Mouse (Mus musculus): ENCODE measurements around the gene Kcnq1.

DNA sequence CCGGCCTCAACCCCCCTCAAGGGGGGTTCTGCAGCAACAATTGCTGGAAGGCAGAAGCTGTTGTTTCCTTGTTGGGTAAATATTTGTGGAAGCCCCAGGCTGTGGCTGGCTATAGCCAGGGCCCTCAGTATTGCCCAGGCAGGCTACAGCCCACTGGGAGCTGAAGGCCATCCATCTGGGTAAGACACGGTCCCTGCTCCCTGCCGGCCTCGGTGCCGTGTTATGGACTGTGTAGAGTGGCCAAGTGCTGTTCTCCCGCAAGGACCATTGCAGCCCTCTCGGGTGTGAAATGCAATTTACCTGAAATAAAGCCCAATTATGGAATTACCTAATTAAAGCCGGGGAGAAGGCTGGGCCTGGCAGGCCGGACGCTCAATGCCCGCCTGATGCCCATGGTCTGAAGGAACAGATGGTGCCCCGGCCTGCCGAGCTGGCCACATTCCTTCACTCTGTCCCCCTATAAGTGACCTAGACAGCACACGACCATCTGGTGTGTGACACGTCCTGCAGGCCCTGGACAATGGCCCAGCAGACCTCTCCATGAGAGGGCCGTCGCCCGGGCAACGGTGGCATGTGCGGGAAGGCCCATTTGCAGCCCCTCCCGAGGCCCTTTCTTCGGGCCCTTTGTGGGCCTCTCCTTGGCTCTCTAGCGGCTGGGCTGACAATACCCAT is 322.1 kb downstream of the Kcnq1 start:
- TF ChIP-seq ZNF384 (IDR thresholded peaks at IDR 0.05; ENCODE audit: low read depth, low read length) (no peak), NELFE (IDR thresholded peaks at IDR 0.05; ENCODE audit: low read depth, low read length) (no peak)

Data from MEL (cell line).